Mouse (Mus musculus) lung, postnatal 0 days (tissue): ENCODE results near the gene Hapln3. TPM values are rescaled to one million over a fixed set of nuclear protein-coding genes. Genes with fewer than 3 reads are reported as not detected.
A peak's percentile ranks its signal among the peaks of the same experiment; 100 is the strongest.

ENCODE experiments used
- ATAC-seq: fragments of 200-750 bp; cut with Nextera tagmentation; 2 replicates; pipeline ENCODE4 v1.8.0; 2017; ENCODE audit warnings: moderate library complexity
- DNase-seq: peaks from one replicate; pipeline ENCODE4 v3.0.0-alpha.2; 2016; ENCODE audit warnings: low spot score
- H3K27ac ChIP-seq: fragments of 300-500 bp; sonication (generic); 2 replicates; pipeline ENCODE4 v1.5.1; 2014; ENCODE audit warnings: antibody characterized with exemption, mild to moderate bottlenecking, low read length, mixed read lengths
- H3K27me3 ChIP-seq: fragments of 300-500 bp; sonication (generic); replicated peaks from 2 replicates; pipeline ENCODE4 v1.6.1; 2014; ENCODE audit warnings: low read length, mixed read lengths; ENCODE audit not compliant: insufficient read depth
- H3K36me3 ChIP-seq: fragments of 300-500 bp; sonication (generic); 2 replicates; pipeline ENCODE4 v1.6.1; 2014; ENCODE audit warnings: low read length, mixed read lengths; ENCODE audit not compliant: insufficient read depth
- H3K4me1 ChIP-seq: fragments of 300-500 bp; sonication (generic); 2 replicates; pipeline ENCODE4 v1.6.1; 2014; ENCODE audit warnings: antibody characterized with exemption, low read depth, low read length, mixed read lengths; ENCODE audit not compliant: insufficient read depth
- H3K4me2 ChIP-seq: fragments of 300-500 bp; sonication (generic); replicated peaks from 2 replicates; pipeline ENCODE4 v1.6.1; 2014; ENCODE audit warnings: low read depth, mild to moderate bottlenecking, low read length, moderate library complexity, mixed read lengths
- H3K4me3 ChIP-seq: fragments of 300-500 bp; sonication (generic); 2 replicates; pipeline ENCODE4 v1.5.1; 2014; ENCODE audit warnings: low read depth, low read length
- H3K9ac ChIP-seq: fragments of 300-500 bp; sonication (generic); replicated peaks from 2 replicates; pipeline ENCODE4 v1.6.1; 2014; ENCODE audit warnings: low read depth, mild to moderate bottlenecking
- H3K9me3 ChIP-seq: fragments of 300-500 bp; sonication (generic); 2 replicates; pipeline ENCODE4 v1.6.1; 2016; ENCODE audit warnings: low read length, mixed read lengths
- CTCF ChIP-seq: IDR thresholded peaks from 2 replicates; pipeline ENCODE4 v1.5.1; 2016; ENCODE audit warnings: antibody characterized with exemption, mild to moderate bottlenecking
- EP300 ChIP-seq: IDR thresholded peaks from 2 replicates; pipeline ENCODE4 v1.6.1; 2016; ENCODE audit warnings: antibody characterized with exemption, mild to moderate bottlenecking, control low read depth
- WGBS: fragments of 180-500 bp; shearing (Covaris S2); extraction: QIAGEN DNeasy Blood & Tissue Kit; methylation state at CpG from one replicate; pipeline ENCODE4 v1.1.7; 2014; 5-methylcytosine and 5-hydroxymethylcytosine counted together
- polyA plus RNA-seq: library from polyadenylated mRNA; unstranded; fragments of >200 nt; fragmentation: Nextera tagmentation; extraction: Ambion mirVana; gene quantifications from 2 replicates; pipeline ENCODE4 v1.2.1, GENCODE M21; 2015

Hapln3 gene
- polyA plus RNA-seq, 1 experiment from 2014 or later, result 0.17 TPM

GRCm38 (mm10) chr7:79089111-79089510 lies 41.7 kb downstream of the Hapln3 start:
- no peak overlapping the region for H3K4me2 ChIP-seq
- no peaks in the 10 kb centered on the region for H3K9me3 ChIP-seq
- H3K9ac ChIP-seq, result no peak overlapping the region
- no peak for DNase-seq
- TF ChIP-seq EP300, result no peak
- peak; percentile 55 for TF ChIP-seq CTCF
- ATAC-seq, result no peak
- H3K36me3 ChIP-seq, result no peaks in the 10 kb centered on the region
- H3K4me3 ChIP-seq, result no peak overlapping the region
- no peaks in the 10 kb centered on the region for H3K4me1 ChIP-seq
- H3K27me3 ChIP-seq, result no peaks in the 10 kb centered on the region
- WGBS, result 70% methylated on average over 4 of the region's 4 CpGs
- H3K27ac ChIP-seq, result no peak overlapping the region

GRCm38 (mm10) chr7:79080572-79081399 lies 50.0 kb downstream of the Hapln3 start:
- TF ChIP-seq CTCF (peak; percentile 88), EP300 (no peak)
- Histone ChIP-seq H3K9ac (no peak overlapping the region), H3K4me2 (no peak overlapping the region), H3K4me1 (no peaks in the 10 kb centered on the region), H3K4me3 (no peak overlapping the region), H3K27me3 (no peaks in the 10 kb centered on the region), H3K36me3 (no peaks in the 10 kb centered on the region), H3K27ac (no peak overlapping the region), H3K9me3 (no peaks in the 10 kb centered on the region)
- ATAC-seq, result 0 out of 2 replicates have a peak, but pooled peaks have one; percentile 44
- WGBS, result 18% methylated on average over 7 of the region's 7 CpGs
- peak; percentile 64 for DNase-seq

- DNase-seq (no peak), ATAC-seq (no peak)
- Histone ChIP-seq H3K9ac (no peak overlapping the region), H3K4me3 (no peak overlapping the region), H3K27me3 (no peaks in the 10 kb centered on the region), H3K36me3 (no peaks in the 10 kb centered on the region), H3K9me3 (no peaks in the 10 kb centered on the region), H3K27ac (no peak overlapping the region), H3K4me2 (no peak overlapping the region), H3K4me1 (no peaks in the 10 kb centered on the region)
- 48% methylated on average over 3 of the region's 3 CpGs for WGBS
- TF ChIP-seq CTCF (no peak), EP300 (no peak)
Measured at GRCm38 (mm10) chr7:79079212-79079611, 51.6 kb downstream of the Hapln3 start.

- ATAC-seq, result no peak
- 36% methylated on average over 4 of the region's 4 CpGs for WGBS
- Histone ChIP-seq H3K4me2 (no peak overlapping the region), H3K27me3 (no peaks in the 10 kb centered on the region), H3K9me3 (no peaks in the 10 kb centered on the region), H3K4me3 (no peak overlapping the region), H3K9ac (no peak overlapping the region), H3K36me3 (no peaks in the 10 kb centered on the region), H3K4me1 (no peaks in the 10 kb centered on the region), H3K27ac (no peak overlapping the region)
- TF ChIP-seq EP300 (no peak), CTCF (no peak)
- DNase-seq, result no peak
Measured at GRCm38 (mm10) chr7:79068231-79068630, 62.6 kb downstream of the Hapln3 start.

- ATAC-seq, result no peak
- 54% methylated on average over 7 of the region's 7 CpGs for WGBS
Measured at GRCm38 (mm10) chr7:79067466-79067865, 63.4 kb downstream of the Hapln3 start.

More at GRCm38 (mm10) chr7:79067466-79067865, 63.4 kb downstream of the Hapln3 start:
- Histone ChIP-seq H3K27ac (no peak overlapping the region), H3K4me2 (no peak overlapping the region), H3K4me3 (no peak overlapping the region), H3K9me3 (no peaks in the 10 kb centered on the region), H3K36me3 (no peaks in the 10 kb centered on the region), H3K4me1 (no peaks in the 10 kb centered on the region), H3K27me3 (no peaks in the 10 kb centered on the region), H3K9ac (no peak overlapping the region)
- TF ChIP-seq EP300, result no peak
- no peak for TF ChIP-seq CTCF
- DNase-seq, result no peak

Other genes with a start within 250 kb of the Hapln3 start
- gene Aen, start 235.2 kb downstream of the Hapln3 start, polyA plus RNA-seq, result 19.9 and 20.0 TPM in 2 replicates
- 31.0 and 38.5 TPM in 2 replicates for gene Isg20, start 217.6 kb downstream of the Hapln3 start, polyA plus RNA-seq
- gene Acan, start 77.5 kb downstream of the Hapln3 start, polyA plus RNA-seq, result 0.12 TPM in 1 of 2 replicates, not detected in the other
- gene Mfge8, start 18.0 kb upstream of the Hapln3 start, polyA plus RNA-seq, result 312 and 318 TPM in 2 replicates
- gene Abhd2, start 142.2 kb upstream of the Hapln3 start, polyA plus RNA-seq, result 22.8 and 25.2 TPM in 2 replicates